Mouse (Mus musculus): ENCODE measurements around the gene Fam178b. TPM values are rescaled to one million over a fixed set of nuclear protein-coding genes. Genes with fewer than 3 reads are reported as not detected.

Gene Fam178b
- polyA plus RNA-seq, 1 experiment, result 1.1 TPM

DNA sequence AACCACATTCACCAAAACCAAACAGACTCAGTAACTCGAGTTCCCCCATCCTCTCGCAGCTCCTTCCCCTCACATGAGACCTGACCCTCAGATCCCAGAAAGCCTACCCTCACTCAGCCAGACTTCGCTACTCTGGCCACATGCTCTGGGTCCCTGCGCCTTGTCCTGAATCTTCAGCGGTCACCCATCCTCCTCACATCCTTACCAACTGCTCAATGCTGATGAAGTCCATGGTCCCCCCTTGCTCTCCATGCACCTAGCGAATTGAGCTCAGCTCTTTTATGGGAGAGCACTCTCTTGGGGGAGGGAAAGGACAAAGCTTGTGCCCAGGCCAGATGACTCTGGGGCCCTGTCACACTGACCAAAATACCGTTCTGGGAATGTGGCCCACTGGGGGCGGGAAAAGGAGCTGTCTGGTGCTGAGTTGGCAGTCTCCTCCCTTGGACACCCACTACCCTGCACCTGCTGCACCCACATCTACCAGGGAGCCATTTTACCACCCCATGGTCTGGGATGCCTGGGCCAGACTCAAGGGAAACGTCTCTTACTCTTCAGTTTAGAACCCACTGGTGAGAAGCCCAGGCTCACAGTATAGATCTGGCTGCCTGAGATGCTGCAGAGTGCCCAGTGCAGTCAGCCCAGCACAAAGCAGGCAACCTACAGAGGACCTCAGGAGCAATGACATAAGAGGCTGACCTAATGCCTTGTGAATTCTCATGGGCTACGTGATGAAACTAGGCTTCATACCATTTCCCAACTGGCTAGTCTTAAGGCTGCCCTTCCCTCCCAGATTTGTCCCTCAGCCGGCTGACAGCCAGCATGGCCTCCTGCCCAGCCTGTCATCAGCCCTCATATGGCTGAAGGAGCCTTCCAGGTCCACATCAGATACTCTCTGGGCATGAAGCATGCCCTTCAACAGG is 147.2 kb downstream of the Fam178b start:
- Histone ChIP-seq H3K4me3 (replicated peaks; ENCODE audit: insufficient read depth, low read depth, low read length) (no peak overlapping the region), H3K27me3 (ENCODE audit: control insufficient read depth, insufficient read depth, low read length) (no peaks in the 10 kb centered on the region), H3K4me1 (ENCODE audit: control insufficient read depth, insufficient read depth, low read length) (peaks cover 29% of the 10 kb centered on the region), H3K27ac (ENCODE audit: insufficient read depth, low read length) (peak overlapping the region; percentile 6)
- WGBS, result 45% methylated on average over 11 of the region's 11 CpGs
- DNase-seq, result peak; percentile 70 to 77
- TF ChIP-seq POLR2A (IDR thresholded peaks at IDR 0.05; ENCODE audit: borderline replicate concordance, insufficient read depth, low read length), result no peak
- no peak for TF ChIP-seq CTCF (IDR thresholded peaks at IDR 0.05; ENCODE audit: borderline replicate concordance, insufficient read depth, low read depth, low read length)

- H3K27me3 ChIP-seq (ENCODE audit: control insufficient read depth, insufficient read depth, low read length), result no peaks in the 10 kb centered on the region
- TF ChIP-seq CTCF (IDR thresholded peaks at IDR 0.05; ENCODE audit: borderline replicate concordance, insufficient read depth, low read depth, low read length) (no peak), POLR2A (IDR thresholded peaks at IDR 0.05; ENCODE audit: borderline replicate concordance, insufficient read depth, low read length) (no peak)
- H3K4me1 ChIP-seq (ENCODE audit: control insufficient read depth, insufficient read depth, low read length), result peaks cover 29% of the 10 kb centered on the region
- H3K27ac ChIP-seq (ENCODE audit: insufficient read depth, low read length), result no peak overlapping the region
- WGBS, result 43% methylated on average over 6 of the region's 6 CpGs
- H3K4me3 ChIP-seq (replicated peaks; ENCODE audit: insufficient read depth, low read depth, low read length), result no peak overlapping the region
- DNase-seq, result peak in 1 of 2 experiments; percentile 24
These were observed 148.4 kb downstream of the Fam178b start for GRCm38 (mm10) chr1:36534595-36535058.

GRCm38 (mm10) chr1:36533546-36533945 is 149.4 kb downstream of the Fam178b start:
- Histone ChIP-seq H3K4me3 (replicated peaks; ENCODE audit: insufficient read depth, low read depth, low read length) (no peak overlapping the region), H3K27ac (ENCODE audit: insufficient read depth, low read length) (no peak overlapping the region), H3K4me1 (ENCODE audit: control insufficient read depth, insufficient read depth, low read length) (peaks cover 29% of the 10 kb centered on the region), H3K27me3 (ENCODE audit: control insufficient read depth, insufficient read depth, low read length) (no peaks in the 10 kb centered on the region)
- DNase-seq, result no peak
- no peak for TF ChIP-seq POLR2A (IDR thresholded peaks at IDR 0.05; ENCODE audit: borderline replicate concordance, insufficient read depth, low read length)
- TF ChIP-seq CTCF (IDR thresholded peaks at IDR 0.05; ENCODE audit: borderline replicate concordance, insufficient read depth, low read depth, low read length), result no peak
- WGBS, result 69% methylated on average over 6 of the region's 6 CpGs

GRCm38 (mm10) chr1:36531461-36531860 is 151.5 kb downstream of the Fam178b start:
- Histone ChIP-seq H3K27ac (ENCODE audit: insufficient read depth, low read length) (no peak overlapping the region), H3K4me1 (ENCODE audit: control insufficient read depth, insufficient read depth, low read length) (peaks cover 25% of the 10 kb centered on the region), H3K27me3 (ENCODE audit: control insufficient read depth, insufficient read depth, low read length) (no peaks in the 10 kb centered on the region), H3K4me3 (replicated peaks; ENCODE audit: insufficient read depth, low read depth, low read length) (no peak overlapping the region)
- no peak for DNase-seq
- TF ChIP-seq CTCF (IDR thresholded peaks at IDR 0.05; ENCODE audit: borderline replicate concordance, insufficient read depth, low read depth, low read length), result no peak
- TF ChIP-seq POLR2A (IDR thresholded peaks at IDR 0.05; ENCODE audit: borderline replicate concordance, insufficient read depth, low read length), result no peak
- WGBS, result 55% methylated on average over 12 of the region's 12 CpGs

DNA sequence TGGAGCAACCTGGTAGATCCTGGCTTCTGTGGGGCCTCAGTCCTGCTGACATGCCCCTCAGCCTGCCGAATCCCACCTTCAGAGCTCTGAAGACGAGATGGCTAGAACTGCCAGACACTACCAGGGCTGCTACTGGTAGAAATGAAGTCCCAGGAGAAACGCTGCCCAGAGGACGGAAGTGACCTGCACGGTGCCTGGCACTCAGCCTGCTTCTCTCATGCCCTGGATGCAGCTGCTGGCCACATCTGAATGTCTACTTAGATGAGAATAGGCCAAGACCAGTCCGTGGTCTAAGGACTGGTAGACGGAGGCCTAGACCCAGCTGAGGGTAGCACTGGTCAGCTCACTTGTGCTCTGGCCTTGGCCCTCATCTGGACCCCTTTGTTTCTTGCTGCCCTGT is 152.0 kb downstream of the Fam178b start:
- WGBS, result 55% methylated on average over 7 of the region's 7 CpGs
- no peak overlapping the region for H3K27ac ChIP-seq (ENCODE audit: insufficient read depth, low read length)
- H3K27me3 ChIP-seq (ENCODE audit: control insufficient read depth, insufficient read depth, low read length), result no peaks in the 10 kb centered on the region
- TF ChIP-seq CTCF (IDR thresholded peaks at IDR 0.05; ENCODE audit: borderline replicate concordance, insufficient read depth, low read depth, low read length) (no peak), POLR2A (IDR thresholded peaks at IDR 0.05; ENCODE audit: borderline replicate concordance, insufficient read depth, low read length) (no peak)
- no peak for DNase-seq
- H3K4me1 ChIP-seq (ENCODE audit: control insufficient read depth, insufficient read depth, low read length), result peaks cover 20% of the 10 kb centered on the region
- no peak overlapping the region for H3K4me3 ChIP-seq (replicated peaks; ENCODE audit: insufficient read depth, low read depth, low read length)

- DNase-seq, result peak; percentile 32 to 38
- Histone ChIP-seq H3K27me3 (ENCODE audit: control insufficient read depth, insufficient read depth, low read length) (no peaks in the 10 kb centered on the region), H3K4me1 (ENCODE audit: control insufficient read depth, insufficient read depth, low read length) (peaks cover 15% of the 10 kb centered on the region), H3K4me3 (replicated peaks; ENCODE audit: insufficient read depth, low read depth, low read length) (no peak overlapping the region), H3K27ac (ENCODE audit: insufficient read depth, low read length) (no peak overlapping the region)
- 54% methylated on average over 8 of the region's 8 CpGs for WGBS
- TF ChIP-seq POLR2A (IDR thresholded peaks at IDR 0.05; ENCODE audit: borderline replicate concordance, insufficient read depth, low read length) (no peak), CTCF (IDR thresholded peaks at IDR 0.05; ENCODE audit: borderline replicate concordance, insufficient read depth, low read depth, low read length) (0 out of 2 replicates have a peak, but pooled peaks have one; percentile 0)
These were observed 152.5 kb downstream of the Fam178b start for GRCm38 (mm10) chr1:36530485-36530884.

DNA sequence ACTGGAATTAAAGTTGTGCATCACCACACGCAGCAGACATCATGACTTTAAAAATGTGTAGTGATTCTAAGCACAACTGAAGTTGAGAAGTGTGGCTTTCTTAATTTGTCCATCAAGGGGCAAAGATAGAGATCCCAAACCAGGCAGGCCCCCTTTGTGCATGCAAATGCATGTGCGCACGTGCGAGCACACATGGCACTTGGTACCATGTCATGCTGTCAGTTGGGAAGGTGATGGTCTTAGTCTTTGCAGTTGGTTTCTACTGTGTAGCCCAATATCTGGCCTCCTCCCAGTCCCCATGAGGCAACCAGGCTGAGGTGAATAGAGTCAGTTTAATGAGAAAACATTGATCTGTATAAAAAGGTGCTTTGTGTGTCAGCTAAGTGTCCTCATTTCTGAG is 153.1 kb downstream of the Fam178b start:
- no peaks in the 10 kb centered on the region for H3K27me3 ChIP-seq (ENCODE audit: control insufficient read depth, insufficient read depth, low read length)
- peaks cover 9% of the 10 kb centered on the region for H3K4me1 ChIP-seq (ENCODE audit: control insufficient read depth, insufficient read depth, low read length)
- no peak for DNase-seq
- no peak overlapping the region for H3K4me3 ChIP-seq (replicated peaks; ENCODE audit: insufficient read depth, low read depth, low read length)
- H3K27ac ChIP-seq (ENCODE audit: insufficient read depth, low read length), result no peak overlapping the region
- no peak for TF ChIP-seq POLR2A (IDR thresholded peaks at IDR 0.05; ENCODE audit: borderline replicate concordance, insufficient read depth, low read length)
- no peak for TF ChIP-seq CTCF (IDR thresholded peaks at IDR 0.05; ENCODE audit: borderline replicate concordance, insufficient read depth, low read depth, low read length)
- WGBS, result 94% methylated on average over 4 of the region's 4 CpGs

GRCm38 (mm10) chr1:36529274-36529673 is 153.7 kb downstream of the Fam178b start:
- TF ChIP-seq POLR2A (IDR thresholded peaks at IDR 0.05; ENCODE audit: borderline replicate concordance, insufficient read depth, low read length) (no peak), CTCF (IDR thresholded peaks at IDR 0.05; ENCODE audit: borderline replicate concordance, insufficient read depth, low read depth, low read length) (no peak)
- H3K27me3 ChIP-seq (ENCODE audit: control insufficient read depth, insufficient read depth, low read length), result no peaks in the 10 kb centered on the region
- 90% methylated on average over 4 of the region's 4 CpGs for WGBS
- DNase-seq, result no peak
- H3K27ac ChIP-seq (ENCODE audit: insufficient read depth, low read length), result no peak overlapping the region
- H3K4me1 ChIP-seq (ENCODE audit: control insufficient read depth, insufficient read depth, low read length), result peaks cover 3% of the 10 kb centered on the region; the same call in 1 of the 2 replicates
- H3K4me3 ChIP-seq (replicated peaks; ENCODE audit: insufficient read depth, low read depth, low read length), result no peak overlapping the region

Data from cerebellum, adult 2 months (tissue).